Mouse (Mus musculus) CH12F3 (cell line): Measurements from ENCODE around the gene Plcb1.

Source experiments
- in situ Hi-C: fragments of 300-500 bp; cut with MboI; formaldehyde crosslinking; loops from 2 replicates; pipeline ENCODE4 v1.14.3; 2020; ENCODE audit warnings: low sequenced_read_pairs

The Plcb1 gene

GRCm38 (mm10) chr2:135492777-135493176, 706.9 kb downstream of the Plcb1 start:
- in situ Hi-C loops: no loop called here

- in situ Hi-C loops: no loop called here
Observed at GRCm38 (mm10) chr2:135496553-135496952, 710.7 kb downstream of the Plcb1 start.

- in situ Hi-C loops: no loop called here
Observed at GRCm38 (mm10) chr2:135497251-135497650, 711.4 kb downstream of the Plcb1 start.

GRCm38 (mm10) chr2:135500872-135501271, 715.0 kb downstream of the Plcb1 start:
- in situ Hi-C loops: no loop called here

GRCm38 (mm10) chr2:135503328-135503997, 717.6 kb downstream of the Plcb1 start:
- in situ Hi-C loops: no loop called here

- in situ Hi-C loops: no loop called here
Observed at GRCm38 (mm10) chr2:135503998-135504354, 718.1 kb downstream of the Plcb1 start.

- in situ Hi-C loops: no loop called here
Observed at GRCm38 (mm10) chr2:135507111-135507510, 721.2 kb downstream of the Plcb1 start.

- in situ Hi-C loops: no loop called here
Observed at GRCm38 (mm10) chr2:135518956-135519355, 733.1 kb downstream of the Plcb1 start.
